Mouse (Mus musculus) gastrocnemius, adult 2 months (tissue): ENCODE data around the gene Plxnb1. TPM values are rescaled to one million over a fixed set of nuclear protein-coding genes. Genes with fewer than 3 reads are reported as not detected.
A peak's percentile ranks its signal among the peaks of the same experiment; 100 is the strongest.
"Not testable (repeated sequence)": the region's sequence is repeated elsewhere in the genome, so short reads cannot be mapped to it uniquely, and the experiment has no call there.

Experiments used
- DNase-seq: peaks from one replicate; pipeline ENCODE4 v3.0.0; 2022
- H3K27ac ChIP-seq: fragments of 200-600 bp; 2 replicates; pipeline ENCODE4 v1.8.1; 2022; ENCODE audit warnings: mild to moderate bottlenecking
- H3K4me3 ChIP-seq: fragments of 200-600 bp; 2 replicates; pipeline ENCODE4 v1.8.1; 2022; ENCODE audit warnings: mild to moderate bottlenecking, moderate library complexity
- CTCF ChIP-seq: fragments of 200-600 bp; IDR thresholded peaks from 2 replicates; pipeline ENCODE4 v1.8.1; 2022; ENCODE audit warnings: antibody characterized with exemption, mild to moderate bottlenecking, moderate library complexity
- intact Hi-C: fragments of 180-260 bp; cut with DNase I; formaldehyde crosslinking; loops from one replicate; pipeline ENCODE4 v1.15.1; 2025
- total RNA-seq, 2 experiments: library from RNA; stranded (reverse); gene quantifications; 2 replicates each; pipeline ENCODE4 v1.2.3; 2021

The Plxnb1 gene
- total RNA-seq, 2 experiments from 2014 or later, result 0.54 to 1.1 TPM

GRCm38 (mm10) chr9:109128211-109128610 lies 33.0 kb downstream of the Plxnb1 start:
- H3K27ac ChIP-seq, result no peak overlapping the region
- intact Hi-C loops, result no loop called here
- no peak overlapping the region for H3K4me3 ChIP-seq
- DNase-seq, result no peak
- peak; percentile 55 for TF ChIP-seq CTCF

DNA sequence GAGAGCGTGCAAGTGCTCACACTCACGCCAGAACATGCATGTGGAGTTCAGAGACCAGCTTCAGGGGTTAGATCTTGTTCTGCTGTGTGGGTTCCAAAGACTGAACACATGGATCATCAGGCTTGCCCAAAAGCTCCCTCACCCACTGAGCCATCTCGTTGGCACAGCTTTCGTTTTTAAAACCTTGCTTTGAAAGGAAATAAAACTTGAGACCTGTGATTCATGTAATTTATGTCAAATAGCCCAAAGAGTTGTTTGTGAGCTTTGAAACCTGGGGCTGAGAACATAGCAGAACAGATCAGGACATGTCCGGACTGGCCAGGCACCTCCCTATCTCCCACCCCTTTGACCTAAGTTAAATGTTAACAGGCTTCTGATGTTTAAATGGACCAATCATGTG lies 34.9 kb downstream of the Plxnb1 start:
- Histone ChIP-seq H3K4me3 (no peak overlapping the region), H3K27ac (no peak overlapping the region)
- intact Hi-C loops, result no loop called here
- no peak for DNase-seq
- no peak for TF ChIP-seq CTCF

GRCm38 (mm10) chr9:109140414-109140813 lies 45.2 kb downstream of the Plxnb1 start:
- intact Hi-C loops, DNase-seq, H3K4me3 ChIP-seq, H3K27ac ChIP-seq: not testable (repeated sequence)
- TF ChIP-seq CTCF, result peak; percentile 42

- intact Hi-C loops, result no loop called here
- TF ChIP-seq CTCF, result no peak
Observed at GRCm38 (mm10) chr9:109161941-109162340, 66.8 kb downstream of the Plxnb1 start, which contains the start of gene Fbxw21. TSS of gene Fbxw21 (minus strand) at chr9:109162041.

DNA sequence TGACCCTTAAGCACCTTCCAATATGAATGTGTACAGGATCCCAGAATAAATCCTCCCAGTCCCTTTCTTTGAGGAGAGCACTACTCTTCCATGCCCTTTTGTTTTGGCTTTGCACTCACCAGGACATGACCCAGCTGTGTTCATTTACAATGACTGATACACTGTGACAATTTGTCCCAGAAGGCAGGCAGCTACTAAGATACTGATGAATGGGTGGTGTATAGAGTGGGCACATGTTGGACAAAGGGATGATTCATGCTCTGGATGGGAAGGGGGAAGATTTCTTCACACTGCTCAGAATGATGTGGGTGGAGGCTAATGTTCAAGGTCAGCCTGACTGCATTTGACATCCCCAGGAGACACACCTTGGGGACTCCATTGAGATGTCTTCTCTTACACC lies 72.1 kb downstream of the Plxnb1 start:
- no peak for DNase-seq
- Histone ChIP-seq H3K27ac (no peak overlapping the region), H3K4me3 (no peak overlapping the region)
- intact Hi-C loops, result no loop called here
- no peak for TF ChIP-seq CTCF

More at GRCm38 (mm10) chr9:109161941-109162340, 66.8 kb downstream of the Plxnb1 start, which contains the start of gene Fbxw21:
- Histone ChIP-seq H3K27ac (no peak within 1 kb of the TSS), H3K4me3 (no peak within 1 kb of the TSS)
- no peak for DNase-seq

Other genes starting within 250 kb of the Plxnb1 start
- 10 to 100 TPM; 15.7 to 21.2 TPM for gene Slc26a6, start 242.1 kb upstream of the Plxnb1 start, total RNA-seq
- not detected for gene Tmem89, start 180.8 kb upstream of the Plxnb1 start, total RNA-seq
- 1,000 to 10,000 TPM in 1 of 2 experiments, 100 to 1,000 TPM in 1; 834 to 1,182 TPM for gene Uqcrc1, start 158.8 kb upstream of the Plxnb1 start, total RNA-seq
- 1 to 10 TPM in 1 of 2 experiments, under 1 TPM in 1; 0.95 to 3.0 TPM for gene Col7a1, start 141.8 kb upstream of the Plxnb1 start, total RNA-seq
- gene Ucn2, start 109.4 kb upstream of the Plxnb1 start, total RNA-seq, result 1 to 10 TPM in 1 of 2 experiments, under 1 TPM in 1; 0.47 to 1.1 TPM
- 10 to 100 TPM; 26.4 to 58.3 TPM for gene Pfkfb4, start 103.6 kb upstream of the Plxnb1 start, total RNA-seq
- gene Shisa5, start 56.8 kb upstream of the Plxnb1 start, total RNA-seq, result 10 to 100 TPM; 15.9 to 17.0 TPM
- gene Trex1, start 35.7 kb upstream of the Plxnb1 start, total RNA-seq, result 10 to 100 TPM; 13.2 TPM
- 1 to 10 TPM; 8.0 to 8.5 TPM for gene Atrip, start 21.3 kb upstream of the Plxnb1 start, total RNA-seq
- 1 to 10 TPM; 6.5 to 7.9 TPM for gene Ccdc51, start 12.9 kb upstream of the Plxnb1 start, total RNA-seq
- gene Tma7, start 12.8 kb upstream of the Plxnb1 start, total RNA-seq, result 100 to 1,000 TPM; 316 to 321 TPM
- gene Fbxw21, start 66.7 kb downstream of the Plxnb1 start, total RNA-seq, result not detected
- not detected for gene Fbxw13, start 100.6 kb downstream of the Plxnb1 start, total RNA-seq
- not detected for gene Fbxw20, start 139.4 kb downstream of the Plxnb1 start, total RNA-seq
- gene Fbxw14, start 192.3 kb downstream of the Plxnb1 start, total RNA-seq, result not detected
- not detected for gene Fbxw28, start 244.3 kb downstream of the Plxnb1 start, total RNA-seq